Mouse (Mus musculus) granulocyte monocyte progenitor cell, adult 5-6 weeks (primary cell): ENCODE data around the gene Mrpl52. TPM values are rescaled to one million over a fixed set of nuclear protein-coding genes. Genes with fewer than 3 reads are reported as not detected.
A peak's percentile ranks its signal among the peaks of the same experiment; 100 is the strongest.

Experiments used
- ATAC-seq: replicated peaks from 2 replicates; pipeline ENCODE4 v1.8.0; 2016; ENCODE audit warnings: mild to moderate bottlenecking, moderate TSS enrichment, inconsistent platforms; ENCODE audit not compliant: poor library complexity, severe bottlenecking
- total RNA-seq, 2 experiments: library from RNA; stranded (forward) in 1 of 2; stranded (reverse) in 1 of 2; fragments of 200-712, 200-1000 nt in 1 of 2; fragments of >200 nt in 1 of 2; fragmentation: Nextera tagmentation in 1 of 2; gene quantifications; 2 replicates each; pipeline ENCODE4 v1.2.3; 2014 to 2017

Mrpl52 gene
- total RNA-seq (2014; fragmentation: Nextera tagmentation) (63.7 and 100 TPM in 2 replicates), total RNA-seq (2017) (34.0 and 40.1 TPM in 2 replicates)

DNA sequence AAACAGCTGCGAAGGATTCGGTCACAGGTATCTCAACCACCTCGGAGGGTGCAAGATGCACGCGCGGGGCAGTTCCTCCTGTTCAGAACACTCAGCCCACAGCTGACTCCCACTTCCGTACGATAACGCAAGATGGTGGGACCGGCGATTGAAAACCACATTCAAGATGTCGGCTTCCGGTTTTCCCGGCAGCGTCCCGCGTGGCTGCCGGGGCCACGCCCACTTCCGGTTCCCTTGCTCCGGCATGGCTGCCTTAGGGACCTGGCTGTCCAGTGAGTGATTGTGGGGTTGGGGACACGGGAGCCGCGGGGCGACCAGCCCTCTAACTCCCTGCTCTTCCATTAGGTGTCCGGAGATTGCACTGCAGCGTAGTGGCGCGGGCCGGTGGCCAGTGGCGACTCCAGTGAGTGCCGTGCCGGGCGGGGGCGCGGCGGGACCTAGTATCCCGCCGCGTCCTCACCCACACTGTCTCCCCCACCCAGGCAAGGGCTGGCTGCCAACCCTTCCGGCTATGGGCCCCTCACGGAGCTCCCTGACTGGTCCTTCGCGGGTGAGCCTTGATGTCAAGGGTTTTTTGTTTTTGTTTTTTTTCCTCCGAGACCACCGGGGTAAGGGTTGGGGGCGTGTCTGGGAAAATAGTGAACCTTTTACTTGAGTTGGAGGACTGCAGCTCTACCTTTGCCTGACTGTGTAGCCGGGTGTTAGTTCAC, at the start of gene Mrpl52:
Gene Mrpl52, plus strand, starts transcription at position 221 of the 710 bp plus-strand sequence.
- ATAC-seq = peak; percentile 91

DNA sequence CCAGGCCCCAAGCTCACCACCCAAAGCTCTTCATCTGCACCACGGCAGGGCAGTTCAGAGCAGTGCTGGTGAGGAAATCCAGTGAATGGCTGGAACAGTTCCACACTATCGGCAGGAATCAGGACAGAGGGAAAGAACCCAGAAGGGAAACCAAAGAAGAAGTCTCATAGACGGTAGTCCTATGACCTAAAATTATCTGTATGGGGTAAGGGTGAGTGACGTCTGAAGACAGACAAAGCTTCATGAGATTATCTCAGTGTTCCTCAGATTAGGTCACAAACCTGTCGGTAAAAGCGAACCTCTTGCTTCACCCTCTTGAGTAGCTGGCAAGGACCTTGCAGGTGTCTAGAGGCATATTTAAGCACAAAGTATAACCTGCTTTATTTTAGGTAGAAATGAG, 49.5 kb upstream of the Mrpl52 start:
- ATAC-seq = no peak

DNA sequence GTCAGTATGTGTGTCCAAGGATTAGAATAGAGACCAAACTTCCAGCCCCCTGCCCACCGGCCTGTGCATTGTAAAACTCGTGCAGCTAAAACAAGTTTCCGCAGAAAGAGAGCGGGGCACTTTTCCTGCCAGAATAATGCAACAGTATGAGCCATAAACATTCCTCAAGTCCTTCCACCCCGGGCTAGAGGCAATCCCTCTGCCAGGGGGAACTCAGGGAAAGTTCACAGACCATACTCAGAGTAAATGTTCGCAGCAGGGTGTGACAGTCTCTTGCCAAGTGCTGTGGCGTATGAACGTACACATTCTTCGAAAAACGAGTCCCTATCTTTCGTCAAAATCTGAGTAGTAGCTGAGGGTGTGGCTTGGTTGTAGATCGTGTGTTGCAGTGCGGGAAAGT, 47.1 kb upstream of the Mrpl52 start:
- no peak for ATAC-seq

DNA sequence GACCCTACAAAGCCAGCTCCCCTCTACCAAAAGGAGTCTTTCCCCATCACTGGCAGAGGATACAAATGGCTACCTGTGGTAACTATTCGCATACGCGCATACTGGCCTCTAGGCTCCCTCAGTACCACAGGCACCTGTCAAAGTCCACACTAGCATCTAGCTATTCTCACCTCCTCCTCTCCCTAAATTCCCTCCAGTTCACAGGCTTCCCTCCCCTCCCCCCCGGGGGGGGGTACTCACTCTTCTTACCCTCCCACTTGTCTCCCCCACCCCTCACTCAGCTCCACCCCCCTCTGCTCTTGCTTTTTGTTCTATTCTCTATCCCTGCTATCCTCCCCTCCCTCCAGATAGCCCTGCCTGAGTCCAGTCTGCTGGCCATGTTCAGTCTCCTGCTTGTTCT, 46.1 kb upstream of the Mrpl52 start:
- ATAC-seq = no peak

DNA sequence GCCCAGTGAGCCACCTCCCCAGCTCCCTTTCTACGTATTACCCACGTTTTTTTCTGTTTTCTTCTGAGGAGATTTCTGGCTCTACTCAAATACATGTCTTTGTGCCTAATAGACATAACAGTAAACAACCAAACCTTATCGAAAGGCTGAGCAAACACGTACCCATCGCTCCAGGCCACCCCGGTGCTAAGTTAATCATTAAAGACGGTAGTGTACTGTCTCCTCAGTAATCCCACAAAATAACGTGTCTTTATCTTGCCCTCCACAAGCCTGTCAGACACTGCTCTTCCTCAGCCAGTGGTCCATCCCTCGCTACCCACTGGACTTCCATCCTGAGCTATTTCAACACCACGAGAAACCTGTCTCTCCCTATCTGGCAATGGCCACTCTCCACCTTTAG, 44.9 kb upstream of the Mrpl52 start:
- no peak for ATAC-seq

DNA sequence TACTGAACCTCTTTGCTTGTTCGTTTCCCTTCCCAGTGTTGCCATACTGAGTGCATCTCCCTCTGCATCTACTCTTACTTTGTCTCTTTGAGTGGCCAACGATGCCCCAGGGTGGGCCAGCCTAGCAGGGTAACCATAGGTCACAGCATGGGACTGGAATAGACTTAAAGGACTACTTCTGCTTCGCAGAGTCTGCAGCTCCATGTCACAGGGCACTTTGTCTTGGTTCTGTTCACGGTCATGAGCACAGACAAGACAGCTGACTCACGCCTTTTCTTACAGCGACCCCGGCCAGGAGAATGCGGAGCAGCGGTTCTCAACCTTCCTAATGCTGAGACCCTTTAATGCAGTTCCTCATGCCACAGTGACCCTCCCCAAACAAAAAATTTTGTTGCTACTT, 44.1 kb upstream of the Mrpl52 start:
- ATAC-seq = no peak

DNA sequence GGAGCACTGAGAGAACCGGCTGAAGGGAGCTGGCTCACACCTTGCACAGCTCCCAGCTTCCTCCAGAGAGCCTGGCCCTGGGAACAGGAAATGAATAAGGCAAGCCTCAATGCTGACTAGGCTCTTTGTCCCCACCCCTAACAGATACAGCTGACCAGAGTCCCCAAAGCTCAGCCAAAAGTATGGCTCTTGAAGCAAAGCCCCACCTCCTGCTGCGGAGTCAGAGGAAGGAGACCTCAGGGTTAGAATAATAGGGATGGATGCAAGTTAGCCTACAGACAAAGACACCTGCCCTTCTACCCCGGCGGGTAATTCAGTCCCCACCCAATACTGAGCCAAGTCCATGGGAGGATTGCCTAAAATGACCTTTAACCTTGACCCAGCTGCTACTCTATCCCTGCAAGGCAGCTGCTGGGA, 43.3 kb upstream of the Mrpl52 start:
- peak; percentile 80 for ATAC-seq

DNA sequence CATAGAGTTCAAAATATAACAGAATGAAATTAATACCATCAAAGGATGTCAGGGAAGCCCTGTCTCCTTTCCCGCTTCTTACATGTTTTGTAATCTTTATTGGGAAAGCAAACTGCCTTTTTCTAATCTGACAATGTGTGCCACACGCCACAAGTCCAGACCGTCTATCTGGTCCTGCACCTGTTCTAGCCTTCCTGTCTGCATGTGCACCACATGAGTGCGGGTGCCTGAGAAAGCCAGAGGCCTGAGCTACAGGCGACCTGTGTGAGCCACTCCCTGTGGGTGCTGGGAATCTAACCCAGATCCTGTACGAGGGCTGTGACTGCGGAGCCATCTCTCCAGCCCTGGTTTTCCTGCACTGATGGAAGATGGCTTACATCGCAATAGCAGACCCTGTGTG, 42.3 kb upstream of the Mrpl52 start:
- ATAC-seq = peak; percentile 31; the same call in 1 of the 2 replicates

DNA sequence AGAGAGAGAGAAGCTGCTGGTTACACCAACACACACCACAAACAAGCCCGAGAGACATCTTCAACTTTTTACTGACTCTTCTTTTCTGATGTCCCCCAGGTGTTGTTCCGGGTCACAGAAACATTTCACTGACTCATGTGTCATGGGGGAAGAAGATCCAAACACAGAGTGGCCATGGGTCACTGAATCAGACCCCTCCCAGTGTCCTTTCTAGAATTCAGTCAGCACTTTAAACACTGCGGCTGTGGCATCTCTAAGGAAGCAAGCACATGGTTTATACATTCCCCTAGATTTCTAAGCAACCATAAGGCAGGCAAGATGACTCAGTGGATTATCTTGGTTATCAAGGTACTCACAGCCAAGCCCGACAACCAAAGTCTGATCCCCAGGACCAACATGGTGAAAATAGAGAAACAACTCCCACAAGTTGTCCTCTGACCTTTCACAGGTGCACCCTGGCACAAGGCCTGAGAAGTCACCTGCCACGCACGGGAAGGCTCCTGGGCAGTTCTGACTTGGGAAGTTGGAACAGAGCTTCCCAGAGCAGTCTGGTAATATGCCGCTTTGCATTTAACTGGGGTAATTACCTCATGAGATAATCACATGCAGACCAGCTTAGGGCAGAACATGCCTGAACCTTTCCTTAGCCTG, 40.6 kb upstream of the Mrpl52 start:
- ATAC-seq = no peak

DNA sequence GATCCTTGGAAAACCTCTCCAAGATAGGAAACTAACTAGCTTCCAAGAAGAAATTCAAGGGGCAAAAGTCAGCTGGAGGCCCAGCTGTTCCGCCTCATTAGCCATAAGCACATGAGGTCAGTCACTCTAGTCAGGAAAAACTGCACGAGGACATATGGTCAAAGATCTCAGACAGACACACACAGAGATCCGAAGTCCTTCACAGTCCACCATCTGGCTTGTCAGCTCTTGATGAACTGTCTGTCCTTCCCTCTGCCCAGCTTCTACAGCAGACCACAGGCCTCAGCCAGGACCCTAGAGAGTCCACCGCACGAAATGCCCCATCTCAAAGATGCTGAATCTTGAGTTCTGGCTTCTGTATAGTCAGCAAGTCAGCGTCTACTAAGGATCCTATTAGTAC, 39.2 kb upstream of the Mrpl52 start:
- no peak for ATAC-seq

DNA sequence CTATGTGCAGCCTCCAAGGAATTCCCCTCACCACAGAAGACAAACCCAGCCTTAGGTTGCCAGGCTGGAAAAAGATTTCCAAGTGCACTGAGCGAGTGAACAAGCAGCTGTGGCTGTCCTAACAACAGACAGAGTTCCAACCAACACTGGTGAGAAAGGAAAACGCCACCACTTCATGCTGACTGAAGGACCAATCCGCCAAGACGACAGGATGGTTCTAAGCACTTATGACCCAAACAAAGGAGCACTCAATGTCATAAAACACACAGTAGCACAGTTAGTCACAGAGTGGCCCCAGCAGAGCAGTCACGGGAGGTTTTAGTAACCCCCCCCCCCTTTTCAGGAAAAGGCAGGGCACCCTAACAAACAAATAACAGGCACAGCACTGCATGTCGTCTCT, 35.9 kb upstream of the Mrpl52 start:
- ATAC-seq = no peak

DNA sequence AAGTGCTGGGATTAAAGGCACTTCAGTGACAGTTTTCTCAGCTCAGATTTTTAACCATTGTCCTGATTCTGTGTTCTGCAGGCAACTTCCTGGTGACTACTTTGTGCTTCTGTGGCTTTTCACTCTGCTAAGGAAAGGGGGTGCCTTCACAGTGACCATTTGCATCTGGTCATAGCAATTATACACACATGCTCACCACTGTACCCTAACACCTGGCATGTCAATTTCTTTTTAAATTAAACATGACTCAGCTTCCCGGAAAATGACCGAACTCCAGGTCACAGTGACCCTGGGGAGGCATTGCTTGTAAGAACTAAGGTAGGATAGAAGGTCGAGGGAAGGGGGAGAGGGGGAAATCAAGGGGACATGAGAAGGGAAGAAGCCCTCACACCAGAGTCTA, 32.9 kb upstream of the Mrpl52 start:
- no peak for ATAC-seq

DNA sequence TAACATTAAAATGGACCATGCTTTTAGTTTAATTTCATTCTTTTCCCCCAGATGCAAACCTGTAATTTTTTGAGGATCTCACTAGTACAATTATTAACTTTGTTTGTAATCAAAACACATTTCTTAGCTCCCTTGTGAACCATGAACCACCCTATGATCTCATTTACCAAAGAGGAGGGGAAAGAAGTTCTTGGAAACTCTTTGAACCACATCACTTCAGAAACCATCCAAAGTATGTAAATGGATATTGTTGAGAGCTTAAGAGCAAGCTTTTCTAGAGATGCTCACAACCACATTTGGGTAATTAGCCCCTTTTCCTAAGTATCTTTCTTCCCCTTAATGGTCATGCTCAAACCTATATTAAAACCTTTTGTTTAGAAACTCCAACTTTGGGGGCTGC, 32.4 kb upstream of the Mrpl52 start:
- no peak for ATAC-seq

DNA sequence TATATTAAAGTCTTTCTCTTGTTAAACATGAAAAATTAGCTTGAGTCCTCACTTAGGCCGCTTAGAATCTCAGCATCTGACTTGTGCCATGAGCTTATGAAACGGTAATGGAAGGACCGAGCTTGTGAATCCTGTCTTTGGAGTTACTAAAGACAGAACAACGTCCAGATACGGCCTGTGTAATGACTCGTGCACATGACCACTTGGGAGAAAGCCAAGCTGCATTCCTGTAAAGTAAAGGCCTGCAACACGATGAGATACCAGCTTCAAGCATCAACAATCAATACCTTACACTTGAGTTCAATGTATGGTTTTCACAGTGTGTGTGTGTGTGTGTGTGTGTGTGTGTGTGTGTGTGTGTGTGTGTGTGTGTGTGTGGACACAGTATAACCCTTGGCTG, 30.0 kb upstream of the Mrpl52 start:
- ATAC-seq = no peak

DNA sequence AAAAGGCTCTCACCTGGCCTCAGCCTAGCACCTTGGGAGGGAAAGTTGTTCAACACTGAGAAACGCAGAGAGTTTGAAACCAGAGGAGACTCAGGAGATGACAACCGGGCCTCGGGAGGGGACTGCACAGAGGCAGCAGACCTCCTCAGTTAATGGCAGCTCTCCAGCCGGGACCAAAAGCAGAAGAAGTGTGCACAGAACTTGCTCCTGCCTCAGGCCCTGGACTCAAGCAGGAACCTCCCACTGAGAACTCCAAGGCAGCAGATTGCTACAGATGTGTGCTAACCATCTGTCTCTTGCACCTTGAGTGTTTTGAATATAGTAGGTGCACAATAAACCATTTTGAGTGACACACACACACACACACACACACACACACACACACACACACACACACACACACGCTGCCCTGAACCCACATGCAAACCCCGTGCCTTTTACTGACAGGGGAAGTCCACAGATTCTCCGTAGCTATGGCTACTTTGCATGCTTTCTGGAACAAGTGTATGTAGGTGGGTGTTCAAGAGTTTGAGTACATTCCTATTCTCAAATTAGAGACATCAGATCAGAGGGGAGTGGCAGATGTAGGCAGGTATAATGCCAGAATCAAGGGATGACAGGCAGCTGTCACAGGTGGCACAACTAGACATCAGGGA, 28.7 kb upstream of the Mrpl52 start:
- peak; percentile 80 for ATAC-seq

DNA sequence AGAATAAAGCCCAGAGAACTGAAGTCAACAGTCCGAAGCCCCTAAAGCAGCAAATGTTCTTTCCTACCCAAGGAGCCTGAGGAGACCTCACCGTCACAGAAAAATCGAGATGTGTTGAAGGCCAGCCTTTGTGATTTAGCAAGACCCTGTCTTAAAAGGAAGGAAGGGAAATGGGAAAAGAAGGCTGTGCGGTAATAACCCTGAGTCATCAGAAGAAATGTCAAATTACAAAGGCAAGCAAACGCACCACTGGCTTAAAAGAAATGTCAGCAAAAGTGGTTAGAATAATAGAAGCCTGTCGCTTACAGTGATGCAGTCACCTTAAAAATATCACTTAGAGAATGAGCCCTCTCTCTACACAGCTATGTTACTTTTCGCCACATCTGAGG, 28.2 kb upstream of the Mrpl52 start:
- peak; percentile 60 for ATAC-seq

DNA sequence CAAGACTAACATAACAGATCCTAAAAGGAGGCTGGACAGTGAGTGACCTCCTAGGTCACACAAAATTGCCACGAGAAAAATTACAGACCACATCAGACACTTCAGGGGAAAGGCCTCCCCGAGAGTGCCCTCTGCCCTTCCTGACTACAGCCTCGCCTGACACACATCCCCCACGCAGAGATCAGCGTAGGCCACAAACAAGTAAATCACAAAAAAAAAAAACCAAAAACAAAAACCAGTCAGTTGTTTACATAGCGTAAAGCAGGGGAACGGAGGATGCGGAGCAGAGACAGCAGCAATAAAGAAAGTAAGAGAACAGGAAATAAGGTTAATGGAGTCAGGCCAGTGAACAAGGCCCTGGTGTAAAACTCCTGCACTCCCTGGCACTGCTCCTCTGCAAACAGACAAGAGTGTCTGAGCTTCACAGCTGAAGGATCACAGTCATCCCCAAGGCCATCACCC, 27.8 kb upstream of the Mrpl52 start:
- ATAC-seq = no peak

DNA sequence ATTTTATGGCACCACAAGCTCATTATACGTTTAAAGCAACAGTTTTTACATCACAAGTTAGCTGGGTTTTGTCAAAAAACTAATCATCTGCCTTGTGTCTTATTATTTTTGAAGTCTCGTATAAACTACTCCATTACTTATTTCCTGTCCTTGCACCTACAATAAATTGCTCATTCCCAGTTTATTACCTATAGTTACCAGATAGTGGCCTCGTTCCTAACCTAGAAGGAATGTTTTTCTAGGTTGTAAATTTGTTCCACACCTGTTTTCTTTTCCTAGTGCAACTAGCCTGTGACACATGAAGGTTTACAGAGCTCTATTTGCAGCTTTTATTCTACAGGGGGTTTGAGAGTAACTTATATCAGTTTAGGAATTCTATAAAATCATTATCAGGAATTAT, 25.0 kb upstream of the Mrpl52 start:
- ATAC-seq = no peak

DNA sequence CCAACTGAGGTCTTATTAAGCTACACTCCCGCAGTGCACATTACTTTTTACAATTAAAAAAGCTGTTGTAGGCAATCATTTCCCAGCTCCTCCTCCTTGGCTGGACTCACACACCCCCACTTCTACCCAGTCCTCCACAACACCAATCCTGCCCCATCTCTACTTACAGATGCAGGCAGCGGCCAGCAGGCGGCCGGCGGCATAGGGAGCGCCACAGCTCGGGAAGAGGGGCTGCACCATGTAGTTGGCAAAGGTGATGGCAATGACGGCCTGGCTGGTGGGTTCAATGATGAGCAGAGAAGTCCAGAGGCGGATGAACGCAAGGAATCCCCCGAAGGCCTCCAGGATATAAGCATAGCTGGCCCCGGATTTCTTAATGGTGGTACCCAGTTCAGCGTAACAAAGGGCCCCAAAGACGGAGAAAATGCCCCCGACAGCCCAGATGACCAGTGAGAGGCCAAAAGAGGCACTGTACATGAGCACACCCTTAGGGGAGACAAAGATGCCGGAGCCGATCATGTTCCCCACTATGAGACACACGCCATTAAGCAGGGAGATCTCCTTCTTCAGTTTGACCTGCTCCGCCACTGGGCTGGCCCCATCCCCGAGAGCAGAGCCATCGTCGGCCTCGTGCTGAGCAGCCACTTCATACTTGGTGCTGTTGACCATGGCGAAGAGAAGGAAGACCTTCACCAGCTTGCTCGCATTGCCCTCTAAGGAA, 18.2 kb upstream of the Mrpl52 start:
- ATAC-seq = no peak

DNA sequence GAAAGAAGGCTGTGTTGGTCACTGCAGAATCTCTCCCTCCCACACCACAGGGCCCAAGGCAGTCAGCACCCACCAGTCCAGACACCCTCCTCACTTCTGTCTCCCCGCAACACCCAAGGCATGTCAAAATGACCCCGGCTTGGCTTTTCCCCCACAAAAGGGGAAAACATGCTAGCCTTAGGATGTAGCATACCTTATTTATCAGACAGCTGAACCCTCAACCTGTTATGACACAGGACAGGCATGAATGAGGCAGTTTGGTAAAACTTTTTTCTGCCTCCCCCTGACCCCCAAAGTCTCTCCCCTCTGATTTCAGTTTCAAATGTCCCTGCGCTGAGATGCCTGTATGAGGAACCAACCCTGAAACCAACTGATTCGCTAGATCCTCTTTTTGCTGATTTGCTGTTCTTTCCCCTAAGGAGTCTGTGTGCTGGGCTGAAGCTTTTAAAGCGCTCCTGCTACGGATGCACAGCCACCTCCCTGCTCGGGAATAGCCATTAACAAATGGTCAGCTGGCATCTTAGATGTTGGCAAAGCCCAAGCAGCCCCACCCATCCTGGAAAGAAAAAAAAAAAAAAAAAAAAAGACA, 17.6 kb upstream of the Mrpl52 start:
- ATAC-seq = peak; percentile 60
